Mouse (Mus musculus) forebrain, embryonic 13.5 days (tissue): Measurements from ENCODE around the gene Herc1. TPM values are rescaled to one million over a fixed set of nuclear protein-coding genes. Genes with fewer than 3 reads are reported as not detected.

ENCODE experiments used
- ATAC-seq: fragments of 200-750 bp; cut with Nextera tagmentation; 2 replicates; pipeline ENCODE4 v1.8.0; 2017
- H3K27ac ChIP-seq: fragments of 300-500 bp; sonication (generic); 2 replicates; pipeline ENCODE4 v1.5.1; 2015; ENCODE audit warnings: inconsistent platforms, mild to moderate bottlenecking, moderate library complexity
- H3K27me3 ChIP-seq: fragments of 300-500 bp; sonication (generic); 2 replicates; pipeline ENCODE4 v1.6.1; 2015; ENCODE audit warnings: mild to moderate bottlenecking, inconsistent platforms
- H3K36me3 ChIP-seq: fragments of 300-500 bp; sonication (generic); 2 replicates; pipeline ENCODE4 v1.6.1; 2015; ENCODE audit warnings: mild to moderate bottlenecking, inconsistent platforms; ENCODE audit not compliant: poor library complexity, severe bottlenecking
- H3K4me1 ChIP-seq: fragments of 300-500 bp; sonication (generic); 2 replicates; pipeline ENCODE4 v1.6.1; 2015; ENCODE audit warnings: inconsistent platforms
- H3K4me2 ChIP-seq: fragments of 300-500 bp; sonication (generic); 2 replicates; pipeline ENCODE4 v1.6.1; 2015; ENCODE audit warnings: inconsistent platforms, mild to moderate bottlenecking, moderate library complexity
- H3K4me3 ChIP-seq: fragments of 300-500 bp; sonication (generic); 2 replicates; pipeline ENCODE4 v1.5.1; 2015; ENCODE audit warnings: mild to moderate bottlenecking, inconsistent platforms
- H3K9ac ChIP-seq: fragments of 300-500 bp; sonication (generic); 2 replicates; pipeline ENCODE4 v1.6.1; 2015; ENCODE audit warnings: mild to moderate bottlenecking, inconsistent platforms
- H3K9me3 ChIP-seq: fragments of 300-500 bp; sonication (generic); replicated peaks from 2 replicates; pipeline ENCODE4 v1.6.1; 2016; ENCODE audit warnings: inconsistent platforms
- WGBS: fragments of 180-500 bp; shearing (Covaris S2); methylation state at CpG from one replicate; pipeline ENCODE4 v1.1.7; 2015; 5-methylcytosine and 5-hydroxymethylcytosine counted together
- polyA plus RNA-seq: library from polyadenylated mRNA; unstranded; fragments of >200 nt; fragmentation: Nextera tagmentation; extraction: Ambion mirVana; gene quantifications from 2 replicates; pipeline ENCODE4 v1.2.1, GENCODE M21; 2015

Herc1 gene
- 43.1 and 47.2 TPM in 2 replicates for polyA plus RNA-seq

DNA sequence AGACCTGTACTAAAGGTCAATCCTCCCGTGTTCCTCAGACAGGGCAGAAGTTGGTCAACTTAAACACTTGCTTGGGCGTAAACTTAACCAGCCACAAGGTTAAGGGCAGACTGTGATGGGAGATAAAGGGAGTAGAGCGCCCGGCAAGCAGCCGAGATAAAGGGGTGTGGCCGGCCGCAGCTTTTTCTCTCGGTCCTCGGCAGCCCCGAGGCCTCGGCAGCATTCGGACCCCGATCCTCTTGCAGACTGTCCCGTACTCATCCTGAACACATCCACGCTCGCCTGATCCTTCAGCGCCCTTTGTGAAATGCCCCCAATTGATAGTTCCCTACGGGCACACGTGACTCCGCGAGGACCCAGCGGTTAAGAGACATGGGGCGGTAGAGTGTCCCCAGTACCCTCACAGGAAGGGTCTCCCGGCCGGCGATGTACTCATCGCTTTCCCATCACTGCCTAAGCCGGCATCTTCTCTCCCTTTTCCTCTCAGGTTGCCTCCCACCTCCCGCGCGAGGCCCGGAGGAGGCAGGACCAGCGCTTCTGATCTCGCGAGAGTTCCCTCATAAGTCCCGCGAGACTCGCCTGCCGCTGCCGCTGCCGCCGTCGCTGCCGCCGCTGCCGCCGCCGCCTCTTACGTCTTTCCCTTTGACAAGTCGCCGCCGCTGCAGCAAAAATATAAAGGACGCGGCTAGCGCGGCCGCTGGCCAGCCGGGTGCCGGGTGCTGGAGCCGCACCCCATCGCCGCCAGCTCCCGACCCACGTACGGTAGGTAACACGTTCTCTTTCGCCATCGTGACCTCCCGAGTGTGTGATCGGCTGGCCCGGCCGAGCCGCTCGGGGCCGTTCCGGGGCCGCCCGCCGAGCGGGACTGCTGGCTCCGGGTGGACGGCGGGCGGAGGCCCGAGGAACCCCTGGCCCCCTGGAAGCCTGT lies at the start of gene Herc1:
Gene Herc1 (plus strand): TSS at position 591 of the 928 bp plus-strand sequence.
- Histone ChIP-seq H3K9ac (peak within 1 kb of the TSS; percentile 98), H3K27ac (peak within 1 kb of the TSS; percentile 98), H3K36me3 (no peaks in the 10 kb centered on the region), H3K4me2 (peak within 1 kb of the TSS; percentile 71), H3K27me3 (no peaks in the 10 kb centered on the region), H3K4me1 (peaks cover 21% of the 10 kb centered on the region), H3K4me3 (peak within 1 kb of the TSS; percentile 87), H3K9me3 (no peaks in the 10 kb centered on the region)
- ATAC-seq = peak; percentile 94
- WGBS = under 1% methylated on average over 84 of the region's 85 CpGs

DNA sequence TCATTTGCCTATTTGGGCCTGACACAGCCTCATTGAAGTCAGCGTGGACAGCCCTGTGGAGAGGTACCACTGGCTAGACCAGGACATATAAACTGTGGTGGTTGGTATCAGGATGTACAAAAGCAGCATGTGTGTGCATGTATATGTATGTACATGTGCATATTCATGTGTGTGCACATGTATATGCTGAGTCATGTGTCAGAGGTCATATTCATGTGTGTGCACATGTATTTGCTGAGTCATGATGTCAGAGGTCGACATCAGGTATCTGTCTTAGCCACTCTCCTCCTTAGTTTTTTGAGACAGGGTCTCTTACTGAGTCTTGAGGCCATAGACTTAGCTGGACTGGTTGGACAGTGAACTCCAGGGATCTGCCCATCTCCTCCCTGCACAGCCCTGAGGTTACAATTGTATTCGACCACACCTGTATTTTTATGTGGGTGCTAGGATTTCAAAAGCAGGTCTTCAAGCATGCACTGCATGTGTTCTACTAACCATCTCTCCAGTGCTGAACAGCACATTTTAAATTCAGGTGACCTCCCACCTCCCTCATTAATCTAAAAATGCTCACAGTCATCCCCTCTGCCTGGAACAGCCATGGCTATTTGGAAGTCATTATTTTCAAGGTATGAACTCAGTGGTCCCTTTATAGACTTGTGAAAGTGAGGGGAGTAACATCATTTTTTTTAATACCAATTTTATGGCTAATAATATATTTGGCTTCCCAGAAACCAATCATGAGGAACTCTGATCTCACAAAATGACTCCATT lies 45.7 kb upstream of the Herc1 start:
- 89% methylated on average over 3 of the region's 3 CpGs for WGBS
- no peak overlapping the region for H3K27ac ChIP-seq
- no peaks in the 10 kb centered on the region for H3K36me3 ChIP-seq
- H3K4me2 ChIP-seq = no peak overlapping the region; the same call in 1 of the 2 replicates
- no peak overlapping the region for H3K9ac ChIP-seq
- no peak overlapping the region for H3K4me3 ChIP-seq
- no peak for ATAC-seq
- H3K4me1 ChIP-seq = peaks cover 10% of the 10 kb centered on the region
- no peaks in the 10 kb centered on the region for H3K9me3 ChIP-seq
- no peaks in the 10 kb centered on the region for H3K27me3 ChIP-seq

DNA sequence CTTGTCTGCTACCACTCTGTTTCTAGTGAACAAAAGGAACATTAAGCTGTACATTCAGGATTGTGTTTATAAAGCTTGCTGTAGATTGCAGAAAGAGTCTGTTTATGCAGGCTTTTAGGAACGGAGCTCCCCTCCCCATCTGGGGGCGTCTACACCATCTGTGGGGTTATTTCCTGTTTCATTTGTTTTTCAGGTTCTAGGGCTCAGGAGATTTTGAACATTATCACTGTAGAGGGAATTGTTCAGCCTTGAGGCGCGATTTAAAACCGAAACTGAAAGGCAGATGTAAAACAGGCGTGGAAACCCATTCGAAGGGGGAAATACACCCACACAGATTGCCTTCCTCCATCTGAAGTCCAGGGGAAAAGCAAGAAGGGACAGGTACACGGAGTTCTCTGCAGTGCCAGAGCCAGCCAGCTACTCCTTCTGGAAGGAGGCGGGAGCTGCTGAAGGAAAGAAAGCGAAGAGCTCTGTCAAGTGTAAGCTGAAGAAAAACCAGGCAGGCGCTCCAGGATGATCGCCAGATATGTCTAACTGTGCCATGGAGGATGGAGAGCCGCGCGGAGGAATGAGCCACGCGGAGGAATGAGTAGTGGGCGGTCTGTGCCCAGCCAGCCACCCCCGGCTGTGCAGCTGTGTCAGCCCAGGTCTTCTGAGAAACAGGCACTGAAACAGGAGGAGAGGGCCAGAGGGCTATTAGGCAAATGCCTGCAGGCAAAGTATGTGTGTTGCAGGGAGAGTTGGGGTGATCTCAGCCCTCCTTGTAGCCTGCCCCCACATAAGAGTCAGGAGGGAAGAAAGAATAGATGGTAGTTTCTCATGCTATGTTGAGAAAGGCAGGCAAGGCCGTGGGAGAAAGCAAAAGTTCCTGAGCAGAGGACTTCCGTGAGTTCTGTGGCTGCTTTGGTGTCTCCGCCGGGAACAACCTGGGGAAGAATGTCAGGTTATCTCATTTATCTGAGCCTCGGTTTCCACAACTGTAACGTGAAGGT lies 44.8 kb upstream of the Herc1 start:
- no peaks in the 10 kb centered on the region for H3K9me3 ChIP-seq
- peak overlapping the region; percentile 19; the same call in 1 of the 2 replicates for H3K4me3 ChIP-seq
- H3K27me3 ChIP-seq = no peaks in the 10 kb centered on the region
- H3K4me2 ChIP-seq = peak overlapping the region; percentile 47
- H3K36me3 ChIP-seq = no peaks in the 10 kb centered on the region
- WGBS = 56% methylated on average over 25 of the region's 25 CpGs
- no peak for ATAC-seq
- peaks cover 10% of the 10 kb centered on the region for H3K4me1 ChIP-seq
- peak overlapping the region; percentile 70 for H3K27ac ChIP-seq
- H3K9ac ChIP-seq = peak overlapping the region; percentile 41; the same call in 1 of the 2 replicates

DNA sequence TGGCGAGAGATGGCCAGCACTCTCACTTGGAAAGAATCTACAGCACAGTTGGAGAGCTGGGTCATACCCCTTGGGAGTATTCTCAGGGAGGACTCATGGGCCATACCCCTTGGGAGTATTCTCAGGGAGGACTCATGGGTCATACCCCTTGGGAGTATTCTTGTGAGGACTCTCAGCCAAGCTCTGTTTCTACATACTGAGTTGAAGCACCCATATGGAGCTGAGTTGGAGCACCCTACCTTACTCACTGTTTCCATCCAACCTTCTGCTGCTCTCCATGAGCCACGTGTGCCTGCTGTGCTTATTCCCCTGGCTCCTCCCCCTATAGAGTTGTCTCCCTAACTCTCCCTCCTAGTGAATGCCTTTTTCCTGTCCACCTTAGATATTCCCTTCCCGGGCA lies 43.8 kb upstream of the Herc1 start:
- no peaks in the 10 kb centered on the region for H3K27me3 ChIP-seq
- ATAC-seq = no peak

DNA sequence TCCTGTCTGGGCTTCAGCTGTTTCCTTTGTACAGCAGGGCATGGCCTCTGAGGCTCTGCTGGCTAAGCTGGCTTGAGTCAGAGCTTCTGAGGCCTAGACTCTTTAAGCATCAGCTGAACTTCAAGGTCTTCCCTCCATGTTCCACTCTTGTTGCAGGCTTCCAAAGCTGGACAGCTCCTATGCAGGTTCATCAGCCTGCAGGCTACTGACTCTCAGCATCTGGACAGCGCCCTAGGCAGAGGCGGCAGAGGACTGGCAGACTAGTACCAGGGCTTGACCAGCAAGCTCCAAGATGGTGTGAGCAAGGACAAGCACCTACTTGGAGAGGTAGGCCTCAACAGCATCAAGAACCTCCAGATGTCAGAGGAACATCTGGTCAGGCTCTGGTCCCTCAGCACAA lies 42.9 kb upstream of the Herc1 start:
- Histone ChIP-seq H3K9me3 (no peaks in the 10 kb centered on the region), H3K4me1 (peaks cover 10% of the 10 kb centered on the region), H3K27ac (no peak overlapping the region), H3K27me3 (no peaks in the 10 kb centered on the region), H3K36me3 (no peaks in the 10 kb centered on the region), H3K4me3 (no peak overlapping the region), H3K4me2 (no peak overlapping the region), H3K9ac (no peak overlapping the region)
- ATAC-seq = no peak
- 31% methylated on average over 2 of the region's 2 CpGs for WGBS

More for the DNA sequence above, 43.8 kb upstream of the Herc1 start:
- Histone ChIP-seq H3K9ac (no peak overlapping the region), H3K4me3 (no peak overlapping the region), H3K36me3 (no peaks in the 10 kb centered on the region), H3K4me2 (no peak overlapping the region), H3K27ac (no peak overlapping the region), H3K9me3 (no peaks in the 10 kb centered on the region), H3K4me1 (peaks cover 10% of the 10 kb centered on the region)
- WGBS = 83% methylated on average over 3 of the region's 3 CpGs

DNA sequence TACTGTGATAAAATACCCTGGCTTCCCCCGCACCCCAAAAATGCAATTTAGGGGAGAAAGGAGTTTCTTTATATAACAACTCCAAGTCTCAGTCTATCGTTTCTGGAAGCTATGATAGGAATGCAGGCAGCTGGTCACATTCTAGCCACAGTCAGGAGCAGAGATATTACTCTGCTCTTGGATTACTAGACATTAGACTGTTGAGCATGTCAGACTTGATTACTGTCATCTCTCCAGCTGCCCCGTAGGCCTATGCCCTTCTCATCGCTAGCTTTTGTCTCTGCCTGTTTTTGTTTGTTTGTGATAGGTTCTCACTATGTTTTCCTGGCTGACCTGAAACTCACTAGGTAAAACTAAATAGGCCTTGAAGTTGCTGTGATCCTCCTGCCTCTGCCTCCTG lies 41.5 kb upstream of the Herc1 start:
- Histone ChIP-seq H3K9ac (no peak overlapping the region), H3K27ac (no peak overlapping the region), H3K4me3 (no peak overlapping the region), H3K4me1 (peaks cover 10% of the 10 kb centered on the region), H3K4me2 (no peak overlapping the region), H3K36me3 (no peaks in the 10 kb centered on the region), H3K9me3 (no peaks in the 10 kb centered on the region), H3K27me3 (no peaks in the 10 kb centered on the region)
- WGBS = 89% methylated on average over 4 of the region's 4 CpGs
- ATAC-seq = no peak

DNA sequence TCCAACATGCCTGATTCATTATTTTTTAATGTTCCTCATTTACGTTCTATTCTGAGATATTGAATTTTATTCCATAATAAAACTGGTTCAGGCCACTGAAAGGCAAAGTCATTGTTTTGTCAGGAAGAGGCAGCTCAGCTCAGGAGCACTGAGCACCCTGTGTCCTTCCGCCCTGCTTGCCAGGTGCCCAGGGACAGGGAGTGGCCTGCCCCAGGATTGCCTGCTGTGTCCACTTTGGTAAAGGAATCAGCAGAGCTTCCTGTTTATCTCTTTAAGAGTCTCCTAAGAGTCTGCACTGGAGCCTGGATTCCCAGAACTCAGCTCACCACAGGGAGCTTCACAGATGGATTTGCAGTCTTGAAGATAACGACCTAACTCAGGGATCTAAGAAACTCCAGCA lies 38.8 kb upstream of the Herc1 start:
- Histone ChIP-seq H3K27ac (no peak overlapping the region), H3K9me3 (no peaks in the 10 kb centered on the region), H3K4me3 (no peak overlapping the region), H3K9ac (no peak overlapping the region), H3K36me3 (no peaks in the 10 kb centered on the region), H3K4me2 (no peak overlapping the region), H3K4me1 (no peaks in the 10 kb centered on the region), H3K27me3 (no peaks in the 10 kb centered on the region)
- WGBS = 52% methylated on average over 3 of the region's 3 CpGs
- no peak for ATAC-seq

DNA sequence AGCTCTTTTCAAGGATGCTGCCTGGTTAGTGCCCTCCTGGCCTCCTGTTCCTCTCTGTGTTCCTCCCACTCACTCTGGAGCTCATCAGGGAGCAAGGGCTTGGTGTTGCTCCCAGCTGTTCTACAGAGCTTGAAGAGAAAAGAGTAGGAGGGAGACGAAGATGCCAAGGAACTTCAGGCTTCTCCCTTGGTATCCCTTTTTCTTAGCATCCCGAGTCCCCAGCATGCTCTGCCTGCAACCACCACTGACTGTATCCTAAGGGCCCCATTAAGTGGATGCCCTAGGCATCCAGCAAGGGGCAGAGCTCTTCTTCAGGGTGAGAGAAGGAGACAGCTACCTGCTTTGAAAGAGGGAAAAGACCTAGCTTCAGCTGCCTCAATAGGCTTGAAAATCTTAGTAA lies 33.6 kb upstream of the Herc1 start:
- Histone ChIP-seq H3K27me3 (no peaks in the 10 kb centered on the region), H3K36me3 (no peaks in the 10 kb centered on the region), H3K4me1 (no peaks in the 10 kb centered on the region), H3K9me3 (no peaks in the 10 kb centered on the region), H3K4me2 (no peak overlapping the region), H3K27ac (no peak overlapping the region), H3K4me3 (no peak overlapping the region), H3K9ac (no peak overlapping the region)
- no peak for ATAC-seq
- WGBS = 85% methylated on average over 2 of the region's 2 CpGs

DNA sequence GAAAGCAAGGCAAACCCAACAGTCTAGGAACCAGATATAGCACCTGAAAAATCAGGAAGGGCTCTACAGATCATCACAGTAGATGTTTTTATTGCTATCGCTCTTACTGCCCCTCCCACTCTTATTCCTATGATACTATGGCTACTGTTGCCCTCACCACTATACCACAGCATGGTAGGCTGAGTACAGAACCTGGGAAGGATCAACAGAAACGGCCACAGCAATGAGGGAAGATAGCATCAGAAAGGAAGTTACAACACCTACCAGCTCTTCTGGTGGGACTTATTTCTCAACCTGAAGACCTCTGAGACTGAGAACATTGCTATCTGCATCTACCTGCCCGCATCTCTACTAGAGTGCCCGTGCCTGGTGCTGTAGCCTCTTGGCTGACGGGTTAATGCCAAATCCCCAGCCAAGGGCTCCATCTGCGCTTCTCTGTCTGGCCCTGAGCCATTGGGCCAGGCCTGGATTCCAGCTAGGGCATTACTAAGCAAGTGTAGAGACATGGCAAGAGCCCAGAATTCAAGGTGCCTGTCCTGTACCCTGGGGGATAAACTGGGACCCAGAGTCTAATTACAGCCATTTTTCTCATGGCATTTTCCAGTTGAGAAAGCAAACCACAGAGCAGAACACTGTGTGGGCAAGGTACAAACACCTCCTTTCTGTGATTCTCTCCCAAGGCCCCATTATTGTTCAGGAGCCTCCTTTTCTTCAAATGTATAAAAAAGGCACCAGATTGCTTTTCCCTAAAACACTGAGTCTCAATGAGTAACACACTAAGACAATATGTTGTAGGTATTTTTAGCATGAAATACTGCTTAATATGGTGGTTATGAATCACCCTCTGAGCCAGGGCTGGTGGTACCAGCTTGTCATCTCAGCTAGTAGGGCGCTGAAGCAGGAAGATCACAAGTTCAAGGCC lies 28.0 kb upstream of the Herc1 start:
- H3K27ac ChIP-seq = no peak overlapping the region
- no peak for ATAC-seq
- H3K9ac ChIP-seq = no peak overlapping the region
- peaks cover 4% of the 10 kb centered on the region; the same call in 1 of the 2 replicates for H3K4me1 ChIP-seq
- H3K36me3 ChIP-seq = no peaks in the 10 kb centered on the region
- no peak overlapping the region for H3K4me3 ChIP-seq
- H3K9me3 ChIP-seq = no peaks in the 10 kb centered on the region
- WGBS = 82% methylated on average over 7 of the region's 7 CpGs
- no peaks in the 10 kb centered on the region for H3K27me3 ChIP-seq
- no peak overlapping the region for H3K4me2 ChIP-seq

DNA sequence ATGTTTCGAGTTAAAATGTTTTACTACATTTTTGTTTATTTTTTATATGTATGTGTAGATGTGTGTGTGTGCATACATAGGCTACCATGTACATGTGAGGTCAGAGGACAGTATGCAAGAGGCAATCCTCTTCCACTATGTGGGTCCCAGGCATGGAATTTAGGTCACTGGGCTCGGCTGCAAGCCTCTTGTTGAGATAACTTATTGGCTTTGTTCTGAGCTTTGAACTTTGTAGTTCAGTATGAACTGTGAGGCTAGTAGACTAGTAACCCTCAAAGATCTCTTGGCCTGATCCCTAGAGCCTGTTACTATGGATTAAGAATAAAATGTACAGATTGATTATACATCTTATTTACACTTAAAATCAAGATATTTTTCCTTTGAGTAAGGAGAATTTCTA lies 23.4 kb upstream of the Herc1 start:
- WGBS = 79% methylated on average over 2 of the region's 2 CpGs
- no peak overlapping the region for H3K9ac ChIP-seq
- no peak overlapping the region for H3K4me3 ChIP-seq

More for the DNA sequence above, 23.4 kb upstream of the Herc1 start:
- no peak overlapping the region for H3K27ac ChIP-seq
- peaks cover 4% of the 10 kb centered on the region; the same call in 1 of the 2 replicates for H3K4me1 ChIP-seq
- no peak for ATAC-seq
- no peaks in the 10 kb centered on the region for H3K9me3 ChIP-seq
- no peak overlapping the region for H3K4me2 ChIP-seq
- no peaks in the 10 kb centered on the region for H3K27me3 ChIP-seq
- H3K36me3 ChIP-seq = no peaks in the 10 kb centered on the region
